Mouse (Mus musculus) cerebellum, adult 9-10 months (tissue): ENCODE data around the gene Cd9.

ENCODE experiments used
- DNase-seq: peaks from one replicate; pipeline ENCODE4 v3.0.0; 2022

Cd9 gene

DNA sequence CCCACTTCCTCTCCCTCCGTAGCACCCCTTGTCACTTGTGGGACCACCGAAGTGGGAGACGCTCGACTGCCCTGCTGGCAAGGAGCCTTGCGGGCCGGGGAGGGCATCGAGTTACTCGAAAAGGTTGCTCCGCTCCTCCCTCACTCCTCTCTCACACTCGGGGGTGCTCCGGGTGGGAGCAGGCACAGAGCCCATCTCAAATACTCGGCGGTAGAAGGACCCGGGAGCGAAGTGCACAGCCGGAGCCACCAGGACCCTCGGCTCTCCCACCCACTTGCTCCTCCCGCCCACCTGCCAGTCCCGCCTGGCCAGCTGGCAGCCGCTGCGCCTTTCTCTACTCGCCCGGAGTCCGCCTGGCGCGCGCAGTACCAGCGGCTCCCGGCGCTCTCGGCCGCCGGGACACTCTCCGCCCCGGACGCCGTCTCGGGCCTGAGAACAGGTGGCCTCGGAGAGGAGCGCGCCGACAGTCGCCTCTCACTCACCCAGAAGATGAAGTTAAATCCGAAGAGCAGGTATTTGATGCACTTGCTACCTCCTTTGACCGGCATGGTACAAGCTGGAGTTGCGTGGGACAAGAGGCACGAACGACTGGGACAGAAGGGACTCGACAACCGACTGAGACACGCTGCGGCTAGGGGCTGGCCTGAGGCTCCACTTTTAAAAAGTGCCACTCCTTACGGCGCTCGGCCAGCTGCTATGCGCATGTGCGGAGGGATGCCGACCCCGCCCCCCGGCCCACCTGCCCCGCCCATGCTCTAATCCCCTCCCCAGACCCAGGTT is at the start of gene Cd9:
Gene Cd9, minus strand, starts transcription at position 700 of the 780 bp plus-strand sequence.
- DNase-seq, result no peak

DNA sequence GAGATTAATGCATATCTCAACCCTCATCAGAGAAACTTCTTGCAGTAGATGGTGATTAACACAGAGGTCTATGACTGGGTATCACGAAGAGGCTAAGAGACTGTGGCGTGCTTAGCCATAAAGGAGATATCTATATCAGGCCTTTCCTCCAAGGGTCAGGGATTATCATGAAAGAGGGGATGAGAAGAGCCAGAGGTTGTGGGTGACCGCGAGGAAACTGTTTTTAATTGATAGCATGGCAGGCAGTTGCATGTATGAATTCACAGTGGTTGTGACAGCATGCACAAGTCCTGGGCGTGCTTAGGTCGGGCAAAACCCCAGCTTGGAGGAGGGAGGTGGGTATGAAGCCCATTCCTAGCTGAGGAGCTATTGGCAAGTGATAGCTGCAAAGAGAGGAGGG is 46.7 kb upstream of the Cd9 start:
- DNase-seq, result no peak

DNA sequence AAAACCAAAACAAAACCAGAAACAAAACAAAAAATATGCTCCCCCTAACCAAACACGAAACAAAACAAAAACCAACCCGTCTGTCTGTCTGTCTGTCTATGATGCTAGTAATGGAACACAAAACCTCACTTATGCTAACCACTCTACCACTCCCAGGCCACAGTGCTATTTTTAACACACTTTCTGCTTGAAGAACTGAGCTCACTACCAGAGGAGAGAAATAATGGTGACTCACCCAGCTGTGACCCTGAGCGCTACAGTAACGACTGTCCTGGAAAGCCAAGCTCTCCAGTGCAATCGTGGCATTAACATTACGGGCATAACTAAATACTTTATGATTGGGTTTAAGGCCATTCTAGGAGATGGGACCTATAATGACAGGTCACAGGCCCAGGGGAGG is 46.2 kb upstream of the Cd9 start:
- DNase-seq, result no peak

DNA sequence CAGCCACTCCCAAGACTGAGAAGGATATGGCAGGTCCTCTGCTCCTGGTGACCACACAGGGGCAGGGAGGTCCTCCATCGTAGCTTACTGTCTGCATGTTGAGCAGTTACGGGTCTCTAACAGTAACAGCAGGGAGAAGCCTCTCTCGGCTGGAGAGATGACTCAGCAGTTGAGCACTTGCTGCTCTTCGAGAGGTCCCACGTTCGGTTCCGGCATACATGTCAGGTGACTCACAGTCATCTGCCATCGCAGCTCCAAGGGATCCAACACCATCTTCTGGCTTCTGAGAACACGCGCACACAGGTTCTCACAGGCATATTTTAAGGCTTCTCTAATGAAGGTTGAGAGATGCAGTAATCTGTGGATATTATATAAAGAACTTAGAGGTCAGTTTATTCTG is 45.6 kb upstream of the Cd9 start:
- no peak for DNase-seq

DNA sequence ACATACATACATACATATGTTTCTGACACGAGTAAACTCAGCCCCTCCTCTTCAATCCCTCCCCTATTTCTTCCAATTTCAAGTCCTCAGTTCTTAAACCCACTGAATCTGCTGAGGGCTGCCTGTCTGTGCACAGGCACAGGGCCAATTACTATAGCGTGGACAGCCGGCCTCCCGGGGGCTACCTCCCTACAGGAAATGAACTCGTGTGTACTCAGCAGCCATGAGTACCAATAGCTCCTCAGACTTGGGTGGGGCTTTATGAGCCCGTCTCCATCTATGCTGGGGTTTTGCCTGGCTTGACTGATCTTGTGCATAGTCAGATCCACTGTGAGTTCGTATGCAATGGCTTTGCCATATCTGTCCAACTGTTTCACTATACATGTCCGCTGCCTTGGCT is 44.8 kb upstream of the Cd9 start:
- no peak for DNase-seq

DNA sequence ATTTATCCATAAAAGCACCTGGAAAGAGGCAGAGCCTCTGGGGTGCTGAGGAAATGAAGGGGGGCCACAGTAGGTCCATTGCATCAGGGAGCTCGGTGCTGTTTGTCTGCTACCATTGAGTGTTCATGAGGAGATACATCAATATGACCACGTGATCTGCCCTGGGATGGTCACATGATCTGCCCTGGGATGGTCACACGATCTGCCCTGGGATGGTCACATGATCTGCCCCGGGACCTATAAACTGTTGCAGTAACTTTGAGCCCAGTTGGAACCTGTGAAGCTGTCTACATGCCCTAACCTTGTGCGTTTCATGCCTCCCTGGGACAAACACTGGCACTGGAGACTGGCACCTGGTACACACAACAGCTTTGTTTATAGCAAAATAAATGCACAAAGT is 43.9 kb upstream of the Cd9 start:
- no peak for DNase-seq

DNA sequence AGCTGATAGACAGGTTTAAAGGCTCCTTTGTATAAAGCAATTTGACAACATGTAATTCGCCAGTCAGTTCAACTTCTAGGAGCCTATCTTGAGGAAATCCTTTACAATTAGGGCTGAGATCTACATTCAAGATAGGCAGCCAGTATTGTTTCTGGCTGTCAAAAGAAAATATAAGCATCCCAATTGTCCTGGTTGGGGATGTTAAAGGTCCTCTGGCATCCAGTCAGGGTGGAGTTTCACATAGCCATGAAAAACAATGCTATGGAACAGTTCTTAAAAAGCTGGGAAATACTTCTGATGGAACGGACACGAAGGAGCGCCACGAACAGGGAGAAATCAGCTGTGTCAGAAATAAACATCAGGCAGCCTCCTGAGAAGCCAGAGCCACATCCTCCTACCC is 40.4 kb upstream of the Cd9 start:
- no peak for DNase-seq

DNA sequence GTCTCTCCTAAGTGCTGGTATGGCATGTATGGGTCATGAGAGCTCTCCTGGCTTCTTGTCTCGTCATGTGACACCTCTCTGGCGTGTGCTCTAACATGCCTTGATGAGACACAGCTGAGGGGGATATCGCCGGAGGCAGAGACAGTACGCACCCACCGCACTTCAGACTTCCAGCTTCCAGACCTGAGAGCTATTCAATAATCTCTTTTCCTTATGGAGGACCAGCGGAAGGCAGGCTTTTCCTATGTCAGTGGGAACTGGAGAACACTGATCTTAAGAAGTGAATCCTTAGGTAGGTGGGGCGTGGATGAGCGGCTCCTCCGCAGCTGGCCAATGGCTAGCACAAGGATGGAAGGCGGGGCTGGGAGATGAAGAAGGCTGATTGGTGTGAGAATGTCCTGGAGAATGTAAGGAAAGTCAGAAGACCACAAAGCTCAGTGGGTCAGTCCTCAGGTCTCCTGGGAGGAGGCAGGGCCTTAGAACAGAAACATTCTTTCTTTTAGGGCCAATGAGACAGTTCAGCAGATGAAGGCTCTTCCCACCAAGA is 38.6 kb upstream of the Cd9 start:
- no peak for DNase-seq

DNA sequence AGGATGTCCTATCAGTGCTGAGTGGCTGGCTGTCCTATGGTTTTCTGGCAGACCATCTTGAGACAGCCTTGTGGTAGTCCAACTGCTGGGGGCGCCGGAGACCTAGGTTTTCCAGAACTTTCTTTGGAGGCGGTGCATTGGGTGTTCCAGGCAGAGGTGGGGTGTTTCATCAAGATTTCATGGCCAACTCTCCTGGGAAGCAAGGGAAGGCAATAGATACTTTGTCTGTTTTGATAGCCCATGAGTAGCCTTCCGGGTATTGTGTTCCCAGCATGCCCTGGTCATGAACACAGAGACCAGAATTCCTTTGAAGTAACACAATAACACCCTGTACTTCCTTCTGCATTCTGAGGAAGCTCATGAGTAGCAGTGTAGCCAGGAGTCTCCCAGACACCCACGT is 34.9 kb upstream of the Cd9 start:
- no peak for DNase-seq

DNA sequence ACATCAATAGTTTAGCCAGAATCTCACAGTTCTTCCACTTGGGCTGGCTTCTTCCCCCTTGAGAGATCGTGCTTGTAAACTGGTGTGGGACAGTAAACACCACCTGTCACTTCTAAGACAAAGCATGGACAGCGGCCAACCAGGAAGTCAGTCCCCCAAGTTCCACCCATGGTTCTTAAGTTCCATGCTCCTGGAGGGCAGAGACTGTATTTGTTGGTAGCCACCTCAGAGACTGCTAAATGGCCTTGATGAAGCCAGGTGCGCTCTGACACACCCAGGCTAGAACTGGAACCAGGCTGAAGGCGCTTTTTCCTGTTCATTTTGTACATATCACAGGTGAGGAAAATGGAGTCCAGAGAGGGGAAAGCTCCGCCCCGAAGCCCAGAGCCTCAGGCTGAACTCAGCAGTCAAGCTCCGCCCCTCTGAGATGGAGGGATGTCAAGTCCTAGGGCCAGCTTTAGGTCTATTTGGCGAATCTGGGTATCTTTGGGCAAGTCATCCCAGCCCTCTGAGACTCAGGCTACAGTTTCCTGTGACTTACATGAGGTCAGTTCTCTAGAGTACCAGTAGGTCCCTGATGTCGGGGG is 34.1 kb upstream of the Cd9 start:
- DNase-seq, result no peak

DNA sequence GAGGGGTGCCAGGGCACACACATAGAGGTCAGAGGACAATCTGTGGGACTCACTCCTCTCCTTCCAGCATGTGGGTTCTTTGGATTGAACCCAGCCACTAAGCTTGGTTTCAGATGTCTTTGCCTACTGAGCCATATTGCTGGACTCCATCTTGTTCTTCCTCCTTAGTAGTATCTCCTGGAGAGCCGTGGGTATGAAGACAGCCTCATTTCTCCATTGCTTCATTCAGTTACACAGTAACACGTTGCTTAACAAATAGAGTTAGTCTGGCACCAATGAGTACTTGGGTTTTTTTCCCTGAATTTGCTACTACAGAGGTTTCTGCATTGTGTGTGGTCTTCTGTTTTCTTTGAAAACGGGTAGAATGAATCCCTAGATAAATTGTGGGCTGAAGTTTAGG is 31.5 kb upstream of the Cd9 start:
- DNase-seq, result no peak

DNA sequence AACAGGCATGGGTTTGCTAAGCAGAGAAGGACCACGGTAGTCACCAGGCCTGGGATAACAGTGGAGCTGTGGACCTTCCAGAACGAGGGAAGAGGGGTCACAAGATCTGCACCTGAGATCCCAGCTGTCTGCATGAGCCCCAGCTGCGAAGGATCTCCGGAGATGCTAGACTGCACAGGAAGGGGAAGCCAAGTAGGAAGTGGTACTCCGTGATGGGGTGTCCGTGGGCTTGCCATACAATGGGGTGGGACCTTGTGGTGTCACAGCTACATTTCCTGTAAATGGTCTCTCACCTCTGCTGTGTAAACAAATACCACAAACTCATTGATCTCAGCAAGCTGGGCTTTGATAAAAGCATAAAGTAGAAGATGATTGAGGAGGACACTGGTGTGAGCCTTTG is 29.4 kb upstream of the Cd9 start:
- no peak for DNase-seq

DNA sequence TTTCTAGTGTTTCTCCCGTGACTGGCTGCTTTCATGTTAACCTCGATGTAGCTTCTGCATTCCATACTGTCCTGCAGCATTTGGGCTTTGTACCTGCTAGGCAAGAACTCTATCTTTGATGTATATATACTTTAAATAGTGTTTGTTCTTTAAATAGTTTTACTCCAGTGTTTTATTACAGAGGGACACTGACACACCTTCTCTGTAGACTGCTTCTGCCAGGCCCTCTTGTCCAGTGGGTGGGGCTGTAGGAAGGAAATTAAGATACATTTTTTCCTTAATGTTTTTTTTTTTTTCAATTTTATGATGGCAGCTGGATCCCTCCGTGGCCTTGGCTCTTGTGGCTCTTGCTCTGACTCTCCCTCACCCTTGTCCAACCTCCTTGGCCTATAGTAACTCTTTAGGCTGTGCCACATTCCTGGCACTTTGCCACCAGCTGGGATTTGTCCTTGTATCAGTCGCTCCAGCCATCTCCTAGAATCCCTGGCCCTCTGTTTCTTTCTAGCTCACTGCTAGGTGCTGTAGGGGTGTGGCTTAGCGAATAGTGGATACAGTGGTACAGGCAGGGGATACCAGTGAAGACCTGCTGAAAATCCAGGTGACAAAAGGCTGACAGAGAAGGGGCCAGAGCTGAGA is 27.1 kb upstream of the Cd9 start:
- DNase-seq, result no peak

DNA sequence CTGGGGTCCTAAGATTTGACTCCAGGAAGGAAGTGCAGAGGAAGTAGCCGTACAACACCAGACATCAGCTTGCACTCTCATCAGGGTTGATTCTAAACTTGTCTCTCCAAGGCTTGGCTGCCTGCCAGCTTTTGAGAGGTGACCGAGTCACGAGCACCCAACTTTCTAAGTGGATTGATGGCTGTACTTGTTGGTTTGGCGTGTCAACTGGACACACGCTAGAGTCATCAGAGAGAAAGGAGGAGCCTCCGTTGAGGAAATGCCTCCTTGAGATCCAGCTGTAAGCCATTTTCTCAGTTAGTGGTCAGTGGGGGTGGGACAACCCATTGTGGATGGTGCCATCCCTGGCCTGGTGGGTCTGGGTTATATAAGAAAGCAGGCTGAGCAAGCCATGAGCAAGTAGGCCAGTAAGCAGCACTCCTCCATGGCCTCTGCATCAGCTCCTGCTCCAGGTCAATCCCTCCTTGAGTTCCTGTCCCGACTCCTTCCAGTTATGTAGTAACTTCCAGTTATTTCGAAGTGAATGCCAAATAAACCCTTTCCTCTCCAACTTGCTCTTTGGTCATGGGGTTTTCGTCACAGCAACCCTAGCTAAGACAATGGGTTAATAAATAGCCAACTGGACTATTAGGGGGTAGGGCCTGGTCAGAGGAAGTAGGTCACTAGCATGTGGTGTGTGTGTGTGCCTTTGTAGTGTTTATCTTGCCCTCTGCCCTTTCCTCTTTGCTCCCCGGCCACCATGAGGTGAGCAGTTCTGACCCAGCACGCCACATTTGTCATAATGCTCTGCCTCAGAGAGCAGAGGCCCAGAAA is 21.1 kb upstream of the Cd9 start:
- no peak for DNase-seq

DNA sequence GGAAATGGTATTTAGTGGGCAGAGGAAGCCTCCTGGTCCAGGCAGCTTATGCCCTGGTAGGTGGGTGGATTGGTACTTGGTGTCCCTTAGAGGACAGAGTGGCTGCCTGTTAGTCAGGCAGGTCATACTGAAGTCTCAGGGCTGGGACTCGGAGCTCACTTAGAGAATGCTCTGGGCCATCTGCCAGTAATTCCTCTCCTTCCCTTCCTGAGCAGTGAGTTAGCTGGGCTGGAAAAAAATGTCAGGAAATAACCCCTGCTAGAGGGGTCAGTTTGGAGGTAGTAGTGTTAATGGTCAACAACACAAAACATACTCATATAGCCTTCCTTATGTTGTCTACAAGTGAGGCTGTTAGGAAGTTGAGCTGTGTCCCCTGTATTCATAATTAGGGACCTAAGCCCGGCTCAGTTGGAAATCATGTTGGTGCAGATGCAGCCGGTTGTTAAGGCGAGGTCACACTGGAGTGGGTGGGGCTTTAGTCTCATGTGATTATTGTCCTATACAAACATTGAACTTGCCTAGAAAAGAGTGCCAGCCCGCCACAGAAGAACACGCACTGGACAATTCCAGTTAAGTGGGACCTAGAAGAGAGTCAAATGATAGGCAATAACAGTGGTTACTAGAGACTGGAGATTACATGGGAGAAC is 18.5 kb upstream of the Cd9 start:
- DNase-seq, result no peak

DNA sequence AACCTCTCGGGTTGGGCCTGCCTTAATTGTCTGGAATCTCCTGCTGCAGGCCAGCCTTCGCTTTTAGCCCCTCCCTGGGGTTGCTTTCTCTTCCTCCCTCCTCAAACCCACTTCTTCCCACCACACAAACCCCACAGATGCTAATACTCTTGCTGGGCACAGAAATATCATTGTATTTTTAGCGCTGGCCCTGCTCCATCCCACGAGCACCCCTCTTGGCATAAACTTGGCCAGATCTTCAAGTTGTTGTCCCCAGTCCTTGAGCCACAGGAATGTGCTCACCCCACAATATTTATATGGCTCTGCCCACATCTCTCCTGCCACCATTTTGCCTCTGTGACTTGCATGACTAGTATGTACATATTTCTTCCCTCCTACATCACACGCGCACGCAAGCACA is 16.6 kb upstream of the Cd9 start:
- DNase-seq, result no peak

DNA sequence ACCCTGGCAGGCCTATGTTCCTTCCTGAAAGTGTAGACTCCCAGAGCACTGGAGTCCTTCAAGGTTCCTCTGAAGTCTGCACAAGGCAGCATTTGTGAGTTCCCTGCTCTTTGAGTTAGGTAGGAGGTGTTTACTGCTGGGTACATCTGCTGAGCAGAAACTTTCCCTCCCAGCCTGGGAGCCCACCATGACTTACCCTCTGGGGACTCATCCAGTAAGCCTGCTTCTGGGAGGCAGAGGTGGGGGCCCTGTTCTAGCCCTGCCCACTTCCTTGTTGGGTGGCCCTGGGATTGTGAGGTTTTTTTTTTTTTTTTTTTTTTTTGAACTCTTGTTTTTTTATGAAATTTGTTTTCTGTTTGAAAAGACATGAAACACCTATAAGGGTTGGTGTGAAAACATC is 16.1 kb upstream of the Cd9 start:
- DNase-seq, result no peak

DNA sequence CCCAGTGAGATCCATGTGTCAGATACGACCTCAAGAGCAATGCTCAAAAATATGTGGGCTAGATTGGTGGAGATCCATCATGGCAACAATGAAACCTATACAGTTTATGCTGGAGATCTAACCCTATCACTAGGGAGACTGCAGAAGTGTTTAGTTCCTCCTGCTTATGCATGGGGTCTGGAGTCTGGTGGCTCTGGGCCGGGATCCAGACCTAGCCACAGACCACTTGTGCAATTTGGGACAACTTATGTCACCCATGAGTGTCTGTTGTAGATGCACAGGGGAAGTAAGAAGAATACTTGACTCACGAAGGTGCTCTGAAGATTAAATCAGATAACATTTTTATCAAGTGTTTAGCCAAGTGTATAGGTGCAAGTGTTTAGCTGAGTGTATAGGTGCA is 15.2 kb upstream of the Cd9 start:
- DNase-seq, result no peak

DNA sequence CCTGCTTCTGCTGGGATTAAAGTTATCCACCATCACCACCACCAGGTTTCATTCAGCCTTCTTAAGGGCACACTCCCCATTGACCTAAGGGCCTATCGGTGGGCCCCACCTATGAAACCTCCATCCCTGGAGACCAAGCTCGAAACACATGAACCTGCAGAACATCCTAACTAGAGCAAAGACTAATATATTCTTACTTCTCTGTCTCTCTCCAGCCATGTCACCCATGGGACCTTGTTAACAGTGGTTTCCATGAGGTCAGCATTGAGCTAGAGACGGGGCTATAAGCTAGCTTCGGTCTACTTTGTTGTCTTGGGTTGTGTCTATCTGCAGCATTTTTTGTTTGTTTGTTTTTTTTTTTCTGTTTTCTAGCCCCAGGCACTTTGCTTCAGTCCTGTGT is 11.8 kb upstream of the Cd9 start:
- no peak for DNase-seq

DNA sequence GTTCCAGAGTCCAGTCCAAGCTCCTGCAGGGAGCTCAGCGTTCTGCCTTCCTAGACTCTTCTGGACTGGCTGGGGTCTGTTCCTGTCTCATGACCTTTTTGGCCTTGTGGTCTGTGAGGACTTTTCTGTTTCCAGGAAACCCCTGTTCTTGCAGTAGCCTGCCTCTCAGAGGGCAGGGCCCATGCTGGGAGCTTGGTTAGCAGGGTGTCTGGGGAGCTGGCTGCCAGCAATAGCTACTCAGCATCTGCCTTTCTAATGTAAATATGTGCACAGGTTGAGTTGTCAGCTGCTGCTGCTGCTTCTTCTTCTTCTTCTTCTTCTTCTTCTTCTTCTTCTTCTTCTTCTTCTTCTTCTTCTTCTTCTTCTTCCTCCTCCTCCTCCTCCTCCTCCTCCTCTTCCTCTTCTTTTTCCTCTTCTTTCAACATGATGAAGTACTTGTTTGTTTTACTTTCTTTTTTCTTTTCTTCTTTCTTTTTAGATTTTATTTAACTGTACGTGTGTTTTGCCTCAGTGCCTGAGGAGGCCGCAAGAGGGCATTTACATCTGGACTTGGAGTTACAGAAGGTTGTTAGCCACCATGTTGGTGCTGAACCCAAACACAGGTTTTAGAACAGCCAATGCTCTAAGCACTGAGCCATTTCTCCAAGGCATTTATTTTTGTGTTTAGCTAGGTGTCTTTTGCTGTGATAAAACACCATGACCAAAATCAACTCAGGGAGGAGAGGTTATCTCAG is 10.2 kb upstream of the Cd9 start:
- no peak for DNase-seq

DNA sequence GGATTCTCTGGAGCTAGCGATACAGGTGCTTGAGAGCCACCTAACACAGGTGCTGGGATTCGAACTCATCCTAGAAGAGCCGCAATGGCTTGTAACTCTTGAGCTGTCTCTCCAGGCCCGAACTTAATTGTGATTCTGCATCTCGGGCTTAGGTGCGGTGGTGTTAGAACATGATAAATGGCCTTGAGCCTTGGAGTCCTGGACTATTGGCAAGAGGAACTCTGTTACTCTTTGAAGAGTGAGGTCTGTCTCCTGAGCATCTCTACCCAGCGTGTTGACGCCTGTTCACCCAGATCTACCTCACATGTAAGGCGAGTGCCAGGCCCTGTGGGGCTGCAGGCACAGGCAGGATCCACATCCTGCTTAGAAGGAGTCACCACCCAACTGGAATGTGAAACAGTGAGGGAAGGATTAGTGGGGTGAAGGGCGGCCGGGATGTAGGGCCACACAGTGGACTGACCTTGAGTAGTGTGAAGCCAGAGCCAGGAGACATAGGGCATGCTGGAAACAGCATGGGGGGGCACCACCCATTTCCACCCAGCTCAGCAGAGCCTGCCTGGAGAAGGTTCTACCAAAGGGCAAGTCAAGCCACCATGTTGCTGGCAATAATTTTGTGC is 8.7 kb upstream of the Cd9 start:
- DNase-seq, result no peak

DNA sequence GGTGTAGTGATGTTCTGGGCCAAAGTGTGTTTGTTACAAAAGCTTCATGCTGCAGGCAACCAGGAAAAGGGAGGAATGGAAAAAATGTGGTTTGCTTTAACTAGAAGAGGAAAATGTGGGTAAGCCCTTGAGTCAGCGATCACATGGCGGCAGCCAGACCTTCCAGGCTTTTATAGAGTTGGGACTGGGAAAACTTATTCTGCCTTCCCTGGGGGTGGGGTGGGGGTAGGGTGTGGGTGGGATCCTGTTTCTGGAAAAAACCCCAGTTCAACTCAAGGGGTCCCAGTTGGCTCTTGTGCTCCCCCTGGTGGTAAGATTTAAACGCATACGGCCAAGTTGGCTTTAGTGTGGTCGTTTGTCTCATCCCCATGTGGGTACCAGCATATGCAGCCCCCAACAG is 3.5 kb upstream of the Cd9 start:
- DNase-seq, result no peak
